Mouse (Mus musculus): Measurements from ENCODE around the gene Sympk.

The Sympk gene

DNA sequence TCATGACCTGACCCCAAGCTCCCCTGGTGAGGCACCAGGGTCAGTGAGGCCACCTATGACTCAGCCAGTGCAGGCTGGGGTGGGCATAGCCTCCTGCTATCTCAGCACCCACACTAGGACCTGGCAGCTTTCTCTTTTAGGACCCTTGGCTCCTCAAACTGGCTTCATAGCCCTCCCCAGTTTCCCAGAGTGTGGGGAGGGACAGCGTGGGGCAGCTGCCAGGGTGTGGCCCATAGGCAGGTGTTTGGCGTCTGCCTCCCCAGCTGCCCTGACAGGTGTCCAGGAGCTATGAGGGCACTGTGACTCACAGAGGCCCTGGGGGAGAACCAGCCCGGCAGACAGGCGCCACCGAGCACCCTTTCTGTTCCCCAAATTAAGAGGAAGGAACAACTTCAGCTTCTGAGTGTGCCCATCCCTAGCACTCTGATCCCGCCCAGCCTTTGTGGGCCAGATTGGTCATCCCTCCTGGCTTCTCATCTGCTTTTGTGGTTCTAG is 60.1 kb downstream of the Sympk start:
- peak in 1 of 2 experiments; percentile 39 for DNase-seq

DNA sequence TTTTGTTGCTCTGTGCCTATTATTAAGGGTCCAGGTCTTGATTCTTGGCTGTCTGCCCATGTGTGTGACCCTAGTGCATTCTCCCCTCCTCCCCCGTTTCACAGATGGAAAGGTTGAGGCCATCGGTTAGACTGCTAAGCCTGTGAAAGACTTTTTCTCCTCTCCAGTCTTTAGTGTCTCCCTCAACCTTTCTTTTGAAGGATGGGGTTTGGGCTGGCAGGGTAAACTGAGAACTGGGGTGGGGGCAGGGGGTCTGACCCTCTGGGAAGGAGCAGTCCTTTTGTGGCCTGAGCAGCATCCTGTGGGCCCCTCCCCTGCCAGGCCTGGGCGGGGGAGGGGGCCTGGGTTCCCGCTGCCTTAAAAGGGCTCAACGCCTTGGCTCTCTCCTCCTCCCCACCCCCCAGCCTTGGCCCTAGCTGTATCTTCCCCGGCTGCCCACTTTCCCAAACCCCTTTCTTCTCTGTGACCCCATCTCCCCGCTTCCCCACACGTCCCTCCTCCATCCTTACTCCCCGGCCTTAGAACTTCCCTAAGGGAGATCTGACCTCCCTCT is 60.8 kb downstream of the Sympk start:
- peak in 1 of 2 experiments; percentile 36 for DNase-seq

DNA sequence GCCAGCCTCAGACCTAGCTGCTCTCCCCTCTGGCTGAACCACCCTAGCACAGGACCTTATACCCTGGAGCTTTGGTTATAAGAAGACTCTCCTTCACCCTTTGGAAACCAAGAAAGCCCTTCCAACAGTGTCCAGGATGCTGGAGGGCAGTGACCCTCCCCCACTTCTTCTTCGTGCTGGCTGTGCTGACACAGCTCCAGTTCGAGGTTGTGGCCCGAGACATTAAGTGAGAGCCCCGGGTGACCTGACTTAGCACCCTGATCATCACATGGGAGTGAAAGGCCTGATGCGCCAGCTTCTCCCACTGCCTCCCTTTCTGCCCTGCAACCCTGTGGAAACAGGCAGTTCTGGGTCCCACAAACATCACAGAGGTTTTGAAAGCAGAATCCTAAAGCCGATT is 61.3 kb downstream of the Sympk start:
- peak in 1 of 2 experiments; percentile 61 for DNase-seq

DNA sequence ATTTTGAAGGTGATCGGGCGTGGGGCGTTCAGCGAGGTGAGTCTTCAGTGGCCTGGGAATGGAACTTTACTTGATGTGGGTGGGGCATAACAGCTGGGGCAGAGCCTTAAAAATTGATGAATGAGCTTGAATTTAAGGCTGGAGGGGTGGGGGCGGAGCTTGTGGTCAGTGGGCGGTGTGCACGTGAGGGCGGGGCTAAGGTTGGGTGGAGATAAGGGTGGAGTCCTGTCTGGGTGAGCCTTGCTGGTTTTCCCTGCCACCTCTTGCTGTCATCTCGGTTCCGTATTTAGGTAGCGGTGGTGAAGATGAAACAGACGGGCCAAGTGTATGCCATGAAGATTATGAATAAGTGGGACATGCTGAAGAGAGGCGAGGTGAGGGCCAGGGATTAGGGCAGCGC is 61.9 kb downstream of the Sympk start:
- DNase-seq: peak; percentile 71 to 79

DNA sequence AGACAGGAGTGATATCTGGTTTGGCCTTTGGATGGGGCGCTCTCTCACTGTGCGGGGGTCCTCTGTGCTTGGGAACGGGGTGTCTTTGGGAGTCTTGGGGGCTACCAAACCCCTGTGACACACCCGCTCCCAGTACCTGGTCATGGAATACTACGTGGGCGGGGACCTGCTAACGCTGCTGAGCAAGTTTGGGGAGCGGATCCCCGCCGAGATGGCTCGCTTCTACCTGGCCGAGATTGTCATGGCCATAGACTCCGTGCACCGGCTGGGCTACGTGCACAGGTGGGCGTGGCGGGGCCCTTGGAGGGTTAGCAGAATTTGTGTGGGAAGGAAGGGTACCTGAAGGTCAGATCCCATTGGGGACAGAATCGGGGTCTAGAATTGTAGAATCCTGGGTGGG is 62.6 kb downstream of the Sympk start:
- peak in 1 of 2 experiments; percentile 36 for DNase-seq

DNA sequence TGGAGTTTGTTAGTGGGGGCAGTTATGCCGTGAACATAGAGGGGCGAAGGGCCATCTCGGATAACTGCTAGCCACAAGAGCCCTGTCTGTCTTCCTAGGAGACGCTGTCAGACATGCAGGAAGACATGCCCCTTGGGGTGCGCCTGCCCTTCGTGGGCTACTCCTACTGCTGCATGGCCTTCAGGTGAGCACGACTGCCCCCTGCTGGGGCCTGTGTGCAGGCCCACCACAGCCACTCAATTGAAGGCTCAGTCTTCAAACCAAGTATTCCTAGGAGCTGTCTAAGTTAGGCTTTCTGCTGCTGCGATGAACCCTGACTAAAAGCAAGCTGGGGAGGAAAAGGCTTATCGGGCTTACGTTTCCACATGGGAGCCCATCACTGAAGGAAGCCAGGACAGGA is 64.6 kb downstream of the Sympk start:
- peak; percentile 76 to 80 for DNase-seq

DNA sequence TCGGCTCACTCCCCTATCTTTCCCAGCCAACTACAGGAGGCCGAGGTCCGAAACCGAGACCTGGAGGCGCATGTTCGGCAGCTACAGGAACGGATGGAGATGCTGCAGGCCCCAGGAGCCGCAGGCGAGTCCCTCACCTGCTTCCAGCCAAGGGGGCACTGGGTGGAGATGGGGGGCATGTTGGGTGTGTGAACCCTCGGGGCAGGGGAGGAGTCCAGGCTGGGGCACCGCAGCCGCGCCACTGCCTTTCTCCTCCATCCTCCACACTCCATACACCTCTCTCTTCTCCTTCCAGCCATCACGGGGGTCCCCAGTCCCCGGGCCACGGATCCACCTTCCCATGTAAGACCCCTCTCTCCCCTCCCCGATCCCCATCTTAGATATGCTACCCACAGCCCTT is 67.7 kb downstream of the Sympk start:
- peak in 1 of 2 experiments; percentile 46 for DNase-seq

DNA sequence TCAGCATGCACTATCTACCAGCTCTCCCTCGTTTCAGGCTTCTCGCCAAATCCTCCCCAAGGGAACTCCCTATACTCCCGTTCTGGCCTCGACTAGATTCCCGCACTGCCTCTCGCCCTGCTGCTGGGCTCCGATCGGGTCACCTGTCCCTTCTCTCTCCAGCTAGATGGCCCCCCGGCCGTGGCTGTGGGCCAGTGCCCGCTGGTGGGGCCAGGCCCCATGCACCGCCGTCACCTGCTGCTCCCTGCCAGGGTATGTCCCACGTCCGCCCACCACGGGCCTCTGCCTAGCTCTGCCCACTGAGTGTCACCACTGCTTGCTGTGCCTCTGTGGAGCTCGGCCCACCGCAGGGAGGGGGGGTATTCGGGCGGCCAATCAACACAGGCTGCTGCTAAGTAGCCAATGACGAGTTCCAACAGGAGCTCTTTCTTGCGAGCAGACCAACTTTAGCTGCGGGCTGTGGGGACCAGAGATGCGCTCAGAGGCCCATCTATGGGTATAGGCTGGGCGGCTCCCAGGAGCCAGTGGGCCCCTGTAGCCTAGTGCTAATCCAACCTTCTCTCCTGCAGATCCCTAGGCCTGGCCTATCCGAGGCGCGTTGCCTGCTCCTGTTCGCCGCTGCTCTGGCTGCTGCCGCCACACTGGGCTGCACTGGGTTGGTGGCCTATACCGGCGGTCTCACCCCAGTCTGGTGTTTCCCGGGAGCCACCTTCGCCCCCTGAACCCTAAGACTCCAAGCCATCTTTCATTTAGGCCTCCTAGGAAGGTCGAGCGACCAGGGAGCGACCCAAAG is 68.4 kb downstream of the Sympk start:
- peak; percentile 67 to 87 for DNase-seq

DNA sequence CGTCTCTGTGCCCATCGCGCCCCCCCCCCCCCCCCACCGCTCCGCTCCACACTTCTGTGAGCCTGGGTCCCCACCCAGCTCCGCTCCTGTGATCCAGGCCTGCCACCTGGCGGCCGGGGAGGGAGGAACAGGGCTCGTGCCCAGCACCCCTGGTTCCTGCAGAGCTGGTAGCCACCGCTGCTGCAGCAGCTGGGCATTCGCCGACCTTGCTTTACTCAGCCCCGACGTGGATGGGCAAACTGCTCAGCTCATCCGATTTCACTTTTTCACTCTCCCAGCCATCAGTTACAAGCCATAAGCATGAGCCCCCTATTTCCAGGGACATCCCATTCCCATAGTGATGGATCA is 69.0 kb downstream of the Sympk start:
- DNase-seq: peak; percentile 90 to 93

DNA sequence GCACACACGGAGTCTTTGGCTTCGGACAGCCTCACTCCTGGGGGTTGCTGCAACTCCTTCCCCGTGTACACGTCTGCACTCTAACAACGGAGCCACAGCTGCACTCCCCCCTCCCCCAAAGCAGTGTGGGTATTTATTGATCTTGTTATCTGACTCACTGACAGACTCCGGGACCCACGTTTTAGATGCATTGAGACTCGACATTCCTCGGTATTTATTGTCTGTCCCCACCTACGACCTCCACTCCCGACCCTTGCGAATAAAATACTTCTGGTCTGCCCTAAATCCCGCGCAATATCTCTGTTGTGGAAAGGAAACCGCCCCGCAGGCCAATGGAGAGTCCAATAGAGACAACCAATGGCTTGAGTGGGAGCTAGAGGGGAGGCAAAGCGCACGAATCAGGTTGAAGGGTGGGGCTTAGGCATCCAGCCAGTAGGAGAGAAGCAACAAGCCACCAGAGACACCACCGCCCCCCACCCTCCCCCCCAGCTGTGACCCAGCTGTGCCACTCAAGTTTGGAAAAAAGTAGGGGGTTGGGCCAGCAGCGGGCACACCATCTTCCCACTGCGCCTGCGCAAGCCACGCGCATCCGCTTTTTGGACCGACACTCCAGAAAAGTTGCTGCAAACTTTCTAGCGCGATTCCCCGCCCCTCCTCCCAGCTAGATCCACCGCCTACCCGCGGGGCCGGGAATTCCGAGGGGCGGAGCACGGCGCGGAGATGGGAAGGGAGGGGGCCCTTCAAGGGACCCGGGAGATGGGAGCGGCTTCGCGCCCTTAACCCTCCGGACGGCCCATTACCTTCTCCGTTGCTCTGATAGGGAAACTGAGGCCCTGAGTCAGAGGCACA is 69.6 kb downstream of the Sympk start:
- peak; percentile 98 to 99 for DNase-seq

DNA sequence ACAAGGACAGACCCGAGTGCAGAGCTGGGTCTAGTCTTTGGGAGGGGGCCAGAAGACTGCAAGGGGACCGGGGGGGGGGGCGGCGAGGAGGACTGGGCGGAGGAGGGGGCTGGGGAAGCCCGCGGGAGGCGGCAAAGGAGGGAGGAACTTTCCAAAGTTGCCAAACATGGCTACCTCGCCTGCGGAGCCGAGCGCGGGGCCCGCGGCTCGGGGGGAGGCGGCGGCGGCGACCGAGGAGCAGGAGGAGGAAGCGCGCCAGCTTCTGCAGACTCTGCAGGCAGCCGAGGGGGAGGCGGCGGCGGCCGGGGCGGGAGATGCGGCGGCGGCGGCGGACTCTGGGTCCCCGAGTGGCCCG is 70.3 kb downstream of the Sympk start, which contains the start of gene Six5:
Gene Six5, plus strand, starts transcription at position 124 of the 355 bp plus-strand sequence.
- peak; percentile 56 to 79 for DNase-seq

DNA sequence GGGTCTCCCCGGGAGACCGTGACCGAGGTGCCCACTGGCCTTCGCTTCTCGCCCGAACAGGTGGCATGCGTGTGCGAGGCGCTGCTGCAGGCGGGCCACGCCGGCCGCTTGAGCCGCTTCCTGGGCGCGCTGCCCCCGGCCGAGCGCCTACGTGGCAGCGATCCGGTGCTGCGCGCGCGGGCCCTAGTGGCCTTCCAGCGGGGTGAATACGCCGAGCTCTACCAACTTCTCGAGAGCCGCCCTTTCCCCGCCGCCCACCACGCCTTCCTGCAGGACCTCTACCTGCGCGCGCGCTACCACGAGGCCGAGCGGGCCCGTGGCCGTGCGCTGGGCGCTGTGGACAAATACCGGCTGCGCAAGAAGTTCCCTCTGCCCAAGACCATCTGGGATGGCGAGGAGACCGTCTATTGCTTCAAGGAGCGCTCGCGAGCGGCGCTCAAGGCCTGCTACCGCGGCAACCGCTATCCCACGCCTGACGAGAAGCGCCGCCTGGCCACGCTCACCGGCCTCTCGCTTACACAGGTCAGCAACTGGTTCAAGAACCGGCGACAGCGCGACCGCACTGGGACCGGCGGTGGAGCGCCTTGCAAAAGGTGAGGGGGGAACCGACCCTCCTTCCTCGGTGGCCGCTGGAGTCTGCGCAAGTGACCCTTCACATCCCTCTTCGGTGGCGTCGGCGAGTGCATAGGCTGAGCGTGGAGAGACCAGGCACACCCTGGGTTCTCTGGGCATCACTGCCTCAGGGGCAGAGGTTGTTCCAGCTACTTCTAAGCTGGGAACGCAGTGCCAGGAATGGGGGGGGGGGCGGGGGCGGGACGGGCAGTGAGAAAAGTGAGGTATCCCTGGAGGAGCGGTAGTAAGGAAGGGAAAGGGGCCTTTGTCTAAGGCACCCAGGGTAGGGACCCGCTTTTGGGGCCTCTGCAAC is 70.9 kb downstream of the Sympk start:
- DNase-seq: peak; percentile 63 to 77

DNA sequence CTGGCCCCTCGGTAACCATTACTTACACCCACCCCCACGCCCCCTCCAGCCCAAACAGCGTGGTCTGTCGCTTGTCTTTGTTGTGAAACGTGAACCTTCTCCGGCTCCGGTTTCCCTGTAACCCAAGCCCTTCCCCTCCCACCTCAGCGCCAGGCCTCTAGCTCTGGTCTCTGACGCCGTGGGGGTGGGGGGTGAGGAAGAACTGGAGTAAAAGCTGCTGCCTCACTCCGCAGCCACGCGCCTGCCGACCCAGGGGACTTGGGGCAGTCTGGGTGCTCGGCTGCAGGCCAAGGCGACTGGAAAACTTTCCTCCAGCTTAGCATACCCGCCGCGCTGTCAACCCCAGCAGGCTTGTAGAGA is 71.6 kb downstream of the Sympk start:
- peak; percentile 67 to 90 for DNase-seq

DNA sequence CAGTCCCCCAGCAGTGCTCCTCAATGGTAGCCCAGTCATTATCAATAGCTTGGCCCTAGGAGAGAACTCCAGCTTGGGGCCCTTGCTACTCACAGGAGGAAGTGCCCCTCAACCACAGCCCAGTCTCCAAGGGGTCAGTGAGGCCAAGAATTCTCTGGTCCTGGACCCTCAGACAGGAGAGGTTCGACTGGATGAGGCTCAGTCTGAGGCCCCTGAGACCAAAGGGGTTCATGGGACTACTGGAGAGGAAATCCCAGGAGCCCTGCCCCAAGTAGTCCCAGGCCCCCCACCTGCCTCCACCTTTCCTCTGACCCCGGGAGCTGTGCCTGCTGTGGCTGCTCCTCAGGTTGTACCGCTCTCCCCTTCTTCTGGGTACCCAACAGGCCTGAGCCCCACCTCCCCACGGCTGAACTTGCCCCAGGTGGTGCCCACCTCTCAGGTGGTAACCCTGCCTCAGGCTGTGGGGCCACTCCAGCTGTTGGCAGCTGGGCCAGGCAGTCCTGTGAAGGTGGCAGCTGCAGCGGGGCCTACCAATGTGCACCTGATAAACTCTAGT is 72.3 kb downstream of the Sympk start:
- DNase-seq: no peak

DNA sequence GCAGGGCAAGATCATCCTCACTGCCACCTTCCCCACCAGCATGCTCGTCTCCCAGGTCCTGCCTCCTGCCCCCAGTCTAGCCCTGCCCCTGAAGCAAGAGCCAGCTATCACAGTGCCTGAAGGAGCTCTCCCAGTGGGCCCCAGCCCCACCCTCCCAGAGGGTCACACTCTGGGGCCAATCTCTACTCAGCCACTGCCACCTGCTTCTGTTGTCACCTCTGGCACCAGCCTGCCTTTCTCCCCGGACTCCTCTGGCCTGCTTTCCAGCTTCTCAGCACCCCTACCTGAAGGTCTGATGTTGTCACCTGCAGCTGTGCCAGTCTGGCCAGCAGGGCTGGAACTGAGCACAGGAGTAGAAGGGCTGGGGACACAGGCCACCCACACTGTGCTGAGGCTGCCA is 73.0 kb downstream of the Sympk start:
- DNase-seq: no peak

DNA sequence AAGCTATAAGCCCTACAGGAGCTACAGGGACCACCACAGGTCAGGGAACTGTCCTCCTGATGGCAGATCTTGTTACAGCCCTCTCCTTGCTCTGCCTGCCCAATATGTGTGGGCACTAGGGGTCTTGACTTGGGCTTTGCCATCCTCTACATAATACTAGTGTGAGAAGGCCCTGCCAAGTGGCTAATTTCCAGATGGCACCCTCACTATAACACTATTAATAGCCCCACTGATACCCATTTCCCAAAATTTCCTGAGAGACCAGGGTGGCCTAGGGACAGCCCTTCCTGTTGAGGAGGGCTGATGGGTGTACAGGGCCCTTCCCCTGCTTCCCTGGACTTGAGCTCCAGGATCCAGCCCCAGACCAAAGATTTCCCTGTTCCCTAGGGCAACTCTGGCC is 73.7 kb downstream of the Sympk start:
- DNase-seq: no peak

DNA sequence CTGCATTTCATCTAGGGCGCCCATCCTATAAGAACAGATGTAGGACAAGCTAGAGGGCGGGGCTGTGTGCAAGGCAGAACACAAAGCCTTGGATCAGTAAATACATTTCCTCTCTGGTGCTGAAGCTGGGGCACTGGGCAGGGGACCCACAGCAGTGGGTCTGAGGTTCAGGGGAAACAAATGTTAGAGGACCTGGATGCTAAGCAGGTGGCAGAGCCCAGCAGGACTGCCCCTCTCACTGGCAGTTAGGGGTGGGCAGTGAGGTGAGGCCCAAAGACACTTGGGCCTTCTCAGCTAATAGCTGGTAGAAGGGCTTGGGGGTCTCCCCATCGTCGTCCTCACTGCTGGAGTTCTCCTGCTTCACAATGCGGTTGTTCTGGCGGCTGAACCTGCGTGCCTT is 74.6 kb downstream of the Sympk start:
- DNase-seq: peak in 1 of 2 experiments; percentile 11

DNA sequence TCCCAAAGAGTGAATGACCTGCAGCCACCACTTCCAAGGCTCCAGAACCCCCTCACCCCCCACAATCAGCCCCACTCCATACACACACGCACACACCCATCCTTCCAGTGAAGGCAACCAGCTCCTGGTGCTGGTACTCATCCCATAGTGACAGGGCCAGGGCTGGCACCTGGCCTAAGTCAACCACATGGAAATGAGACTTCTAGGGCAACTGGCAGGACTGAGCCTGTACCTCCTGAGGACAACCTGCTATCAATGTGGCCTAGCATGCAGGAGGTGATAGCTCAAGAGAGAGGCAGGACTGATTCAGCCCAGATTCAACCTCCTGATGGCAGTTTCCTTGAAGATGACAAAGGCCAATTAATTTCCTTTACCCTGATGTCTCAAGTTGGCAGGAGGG is 76.1 kb downstream of the Sympk start:
- no peak for DNase-seq

DNA sequence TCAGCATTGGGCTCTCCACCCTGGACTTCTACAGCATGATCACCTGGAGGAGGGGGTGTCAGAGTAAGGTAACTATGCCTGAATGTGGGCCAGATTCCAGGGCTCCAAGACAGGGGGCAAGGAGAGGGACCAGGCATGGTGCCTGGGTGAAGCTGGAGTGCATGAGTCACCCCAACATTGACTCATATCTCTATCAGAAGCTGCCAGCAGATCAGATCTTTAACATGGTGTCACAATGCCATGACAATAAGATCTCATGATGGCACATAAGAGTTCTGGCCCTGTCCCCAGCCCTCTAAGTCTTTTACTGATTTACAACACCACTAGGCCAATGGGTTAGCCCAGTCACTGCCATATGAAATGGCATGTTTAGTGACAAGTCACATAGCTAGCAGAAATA is 79.6 kb downstream of the Sympk start:
- DNase-seq: no peak
